Mouse (Mus musculus) liver, embryonic 15.5 days (tissue): ENCODE results near the gene Gcdh. TPM values are rescaled to one million over a fixed set of nuclear protein-coding genes. Genes with fewer than 3 reads are reported as not detected.
A peak's percentile ranks its signal among the peaks of the same experiment; 100 is the strongest.

ENCODE experiments used
- ATAC-seq: fragments of 200-750 bp; cut with Nextera tagmentation; 2 replicates; pipeline ENCODE4 v1.8.0; 2017; ENCODE audit warnings: moderate number of reproducible peaks, mild to moderate bottlenecking, moderate library complexity; ENCODE audit not compliant: insufficient read depth
- H3K27ac ChIP-seq: fragments of 300-500 bp; sonication (generic); replicated peaks from 2 replicates; pipeline ENCODE4 v1.5.1; 2015; ENCODE audit warnings: mild to moderate bottlenecking, inconsistent platforms
- H3K27me3 ChIP-seq: fragments of 300-500 bp; sonication (generic); 2 replicates; pipeline ENCODE4 v1.6.1; 2015; ENCODE audit warnings: mild to moderate bottlenecking, inconsistent platforms
- H3K36me3 ChIP-seq: fragments of 300-500 bp; sonication (generic); replicated peaks from 2 replicates; pipeline ENCODE4 v1.6.1; 2015; ENCODE audit warnings: moderate library complexity, mild to moderate bottlenecking, inconsistent platforms
- H3K4me1 ChIP-seq: fragments of 300-500 bp; sonication (generic); replicated peaks from 2 replicates; pipeline ENCODE4 v1.6.1; 2015; ENCODE audit warnings: inconsistent platforms
- H3K4me2 ChIP-seq: fragments of 300-500 bp; sonication (generic); 2 replicates; pipeline ENCODE4 v1.6.1; 2015; ENCODE audit warnings: moderate library complexity, mild to moderate bottlenecking, inconsistent platforms
- H3K4me3 ChIP-seq: fragments of 300-500 bp; sonication (generic); replicated peaks from 2 replicates; pipeline ENCODE4 v1.5.1; 2015; ENCODE audit warnings: mild to moderate bottlenecking, inconsistent platforms
- H3K9ac ChIP-seq: fragments of 300-500 bp; sonication (generic); 2 replicates; pipeline ENCODE4 v1.6.1; 2015; ENCODE audit warnings: moderate library complexity, mild to moderate bottlenecking, inconsistent platforms
- H3K9me3 ChIP-seq: fragments of 300-500 bp; sonication (generic); replicated peaks from 2 replicates; pipeline ENCODE4 v1.6.1; 2016; ENCODE audit warnings: inconsistent platforms
- WGBS: fragments of 180-500 bp; shearing (Covaris S2); methylation state at CpG from one replicate; pipeline ENCODE4 v1.1.7; 2015; ENCODE audit warnings: mixed read lengths; ENCODE audit not compliant: insufficient replicate concordance; 5-methylcytosine and 5-hydroxymethylcytosine counted together
- polyA plus RNA-seq: library from polyadenylated mRNA; unstranded; fragments of >200 nt; fragmentation: Nextera tagmentation; extraction: Ambion mirVana; gene quantifications from 2 replicates; pipeline ENCODE4 v1.2.1, GENCODE M21; 2015

Gcdh gene
- polyA plus RNA-seq, 1 experiment from 2014 or later = 55.1 TPM

DNA sequence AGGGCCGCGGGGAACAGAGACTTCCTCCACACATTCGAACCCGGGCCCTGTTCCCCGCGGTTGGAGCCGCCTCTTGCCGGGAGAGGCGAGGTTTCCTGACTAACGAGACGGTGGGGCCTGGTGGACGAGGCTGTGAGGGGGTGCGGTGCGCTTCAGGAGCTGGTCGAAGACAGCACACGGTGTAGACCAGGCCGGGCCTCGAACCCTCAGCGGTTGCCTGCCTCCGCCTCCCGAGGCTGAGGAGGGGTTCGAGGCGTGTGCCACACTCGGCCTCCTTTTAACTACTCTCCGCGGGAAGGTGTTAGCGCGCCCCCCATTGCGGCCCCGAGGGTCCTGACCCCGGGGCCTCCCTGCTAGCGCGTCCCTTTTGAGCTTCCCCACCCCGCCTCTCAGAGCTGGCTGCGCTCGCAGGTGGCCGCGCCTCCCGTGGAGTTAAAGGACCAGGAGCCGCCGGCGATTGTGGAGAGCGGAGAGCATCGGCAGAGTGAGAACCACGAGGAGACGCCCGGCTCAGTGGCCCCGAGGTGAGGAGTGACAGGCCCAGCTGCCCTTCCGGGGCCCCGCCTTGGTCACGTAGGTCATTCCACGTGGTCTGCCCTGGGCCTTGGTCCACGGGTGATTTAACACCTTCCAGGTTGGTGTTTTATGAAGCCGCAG lies 21.3 kb downstream of the Gcdh start:
- Histone ChIP-seq H3K27ac (peak overlapping the region; percentile 84), H3K4me3 (peak overlapping the region; percentile 66), H3K36me3 (peaks cover 31% of the 10 kb centered on the region), H3K9me3 (no peaks in the 10 kb centered on the region), H3K4me2 (peak overlapping the region; percentile 99), H3K4me1 (peaks cover 45% of the 10 kb centered on the region), H3K9ac (peak overlapping the region; percentile 60), H3K27me3 (no peaks in the 10 kb centered on the region)
- ATAC-seq = peak; percentile 62
- 2% methylated on average over 54 of the region's 54 CpGs for WGBS

DNA sequence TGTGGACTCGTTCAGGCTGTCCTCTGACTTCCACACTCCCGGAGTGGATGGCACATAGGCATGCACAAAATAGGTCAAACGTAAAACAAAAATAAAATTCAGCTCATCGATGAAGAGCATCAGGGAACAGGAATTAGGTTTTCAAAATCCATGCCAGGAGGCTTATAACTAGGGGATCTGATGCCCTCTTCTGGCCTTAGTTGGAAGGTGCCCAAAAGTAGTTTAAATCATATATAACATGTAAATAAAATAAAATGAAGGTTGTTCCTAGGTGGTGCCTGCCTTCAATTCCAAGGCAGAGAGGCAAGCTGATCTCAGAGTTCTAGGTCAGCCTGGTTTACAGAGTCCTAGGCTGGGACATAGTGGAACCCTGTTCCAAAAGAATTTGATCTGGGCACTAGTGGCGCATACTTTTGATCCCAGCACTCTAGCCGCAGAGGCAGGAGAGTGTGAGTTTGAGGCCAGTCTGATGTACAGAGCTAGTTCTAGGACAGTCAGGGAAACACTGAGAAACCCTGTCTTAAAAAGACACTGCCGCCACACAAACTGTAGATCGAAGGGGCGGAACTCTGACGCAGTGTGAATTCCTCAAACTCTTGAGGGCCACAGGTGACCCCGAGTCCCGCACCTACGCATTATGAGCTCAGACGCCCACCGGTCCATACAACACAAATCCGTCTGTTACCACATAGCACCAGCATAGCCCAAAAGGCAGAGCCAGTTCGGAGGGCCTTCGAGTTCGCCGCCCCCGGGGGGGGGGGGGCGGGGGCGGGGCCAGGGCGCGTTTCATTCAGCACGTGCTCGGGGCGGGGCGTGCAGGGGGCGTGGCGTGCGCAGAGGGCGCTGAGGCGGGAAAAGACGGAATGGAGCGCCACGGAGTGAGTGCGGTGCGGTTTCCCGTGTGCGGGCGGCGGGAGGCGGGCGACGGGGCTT lies 22.1 kb downstream of the Gcdh start, which contains the start of gene Syce2:
Gene Syce2 (plus strand): TSS at position 736 of the 933 bp plus-strand sequence.
- H3K36me3 ChIP-seq = peaks cover 39% of the 10 kb centered on the region
- H3K9me3 ChIP-seq = no peaks in the 10 kb centered on the region
- peak within 1 kb of the TSS; percentile 60 for H3K9ac ChIP-seq
- H3K4me2 ChIP-seq = peak within 1 kb of the TSS; percentile 99
- 6% methylated on average over 46 of the region's 46 CpGs for WGBS
- peaks cover 40% of the 10 kb centered on the region for H3K4me1 ChIP-seq
- peak within 1 kb of the TSS; percentile 84 for H3K27ac ChIP-seq
- no peaks in the 10 kb centered on the region for H3K27me3 ChIP-seq
- peak; percentile 76 for ATAC-seq
- peak within 1 kb of the TSS; percentile 66 for H3K4me3 ChIP-seq

DNA sequence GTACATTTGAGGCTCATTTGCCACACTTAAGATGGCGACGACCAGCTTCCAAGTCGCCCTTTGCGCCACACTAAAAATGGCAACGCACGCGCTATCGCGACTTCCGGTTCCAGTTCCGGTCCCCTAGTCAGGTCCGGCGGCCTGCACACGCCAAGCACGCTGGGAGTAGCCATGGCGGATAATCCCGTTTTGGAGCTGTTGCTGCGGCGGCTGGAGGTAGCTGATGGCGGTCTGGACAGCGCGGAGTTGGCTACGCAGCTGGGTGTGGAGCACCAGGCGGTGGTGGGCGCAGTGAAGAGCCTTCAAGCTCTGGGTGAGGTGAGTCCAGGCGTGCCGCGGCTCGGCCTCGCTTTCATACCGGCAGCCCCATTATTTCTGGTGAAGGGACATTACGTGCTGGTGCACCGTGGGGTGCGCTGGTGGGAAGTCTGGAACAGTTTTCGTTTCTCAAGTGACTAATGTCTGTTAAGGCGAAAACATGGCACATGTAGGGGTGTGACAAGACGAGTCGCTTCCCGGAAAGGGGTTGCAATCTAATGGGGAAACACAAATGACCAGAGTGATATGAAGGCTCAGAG lies 36.8 kb downstream of the Gcdh start, which contains the start of gene Farsa:
Gene Farsa (plus strand): TSS at position 126 of the 578 bp plus-strand sequence.
- Histone ChIP-seq H3K9ac (peak within 1 kb of the TSS; percentile 89), H3K4me2 (peak within 1 kb of the TSS; percentile 81), H3K27ac (peak within 1 kb of the TSS; percentile 87), H3K4me3 (peak within 1 kb of the TSS; percentile 92), H3K27me3 (no peaks in the 10 kb centered on the region), H3K36me3 (peaks cover 30% of the 10 kb centered on the region), H3K4me1 (peaks cover 26% of the 10 kb centered on the region), H3K9me3 (no peaks in the 10 kb centered on the region)
- WGBS = under 1% methylated on average over 39 of the region's 39 CpGs
- ATAC-seq = peak; percentile 87

DNA sequence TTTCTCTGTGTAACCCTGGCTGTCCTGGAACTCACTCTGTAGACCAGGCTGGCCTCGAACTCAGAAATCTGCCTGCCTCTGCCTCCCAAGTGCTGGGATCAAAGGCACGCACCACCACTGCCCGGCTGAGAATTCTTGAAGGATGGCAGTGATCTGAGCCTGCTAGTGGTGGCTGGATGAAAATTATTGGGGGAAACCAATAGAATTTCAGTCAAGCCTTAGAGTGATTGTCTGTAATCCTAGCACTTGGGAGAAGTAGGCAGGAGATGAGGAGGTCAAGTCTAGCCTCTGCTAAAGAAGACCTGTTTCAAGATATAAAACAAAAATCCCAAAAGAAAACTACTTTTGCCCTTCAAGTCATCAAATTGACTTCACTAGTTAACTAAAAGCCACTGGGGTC lies 37.3 kb downstream of the Gcdh start:
- peak overlapping the region; percentile 81 for H3K4me2 ChIP-seq
- no peaks in the 10 kb centered on the region for H3K9me3 ChIP-seq
- H3K9ac ChIP-seq = 0 out of 2 replicates have a peak overlapping the region, but pooled peaks have one; percentile 89
- H3K4me3 ChIP-seq = peak overlapping the region; percentile 92
- H3K27me3 ChIP-seq = no peaks in the 10 kb centered on the region
- peaks cover 25% of the 10 kb centered on the region for H3K36me3 ChIP-seq
- H3K27ac ChIP-seq = no peak overlapping the region
- ATAC-seq = no peak
- H3K4me1 ChIP-seq = peaks cover 26% of the 10 kb centered on the region
- 83% methylated on average over 3 of the region's 3 CpGs for WGBS

DNA sequence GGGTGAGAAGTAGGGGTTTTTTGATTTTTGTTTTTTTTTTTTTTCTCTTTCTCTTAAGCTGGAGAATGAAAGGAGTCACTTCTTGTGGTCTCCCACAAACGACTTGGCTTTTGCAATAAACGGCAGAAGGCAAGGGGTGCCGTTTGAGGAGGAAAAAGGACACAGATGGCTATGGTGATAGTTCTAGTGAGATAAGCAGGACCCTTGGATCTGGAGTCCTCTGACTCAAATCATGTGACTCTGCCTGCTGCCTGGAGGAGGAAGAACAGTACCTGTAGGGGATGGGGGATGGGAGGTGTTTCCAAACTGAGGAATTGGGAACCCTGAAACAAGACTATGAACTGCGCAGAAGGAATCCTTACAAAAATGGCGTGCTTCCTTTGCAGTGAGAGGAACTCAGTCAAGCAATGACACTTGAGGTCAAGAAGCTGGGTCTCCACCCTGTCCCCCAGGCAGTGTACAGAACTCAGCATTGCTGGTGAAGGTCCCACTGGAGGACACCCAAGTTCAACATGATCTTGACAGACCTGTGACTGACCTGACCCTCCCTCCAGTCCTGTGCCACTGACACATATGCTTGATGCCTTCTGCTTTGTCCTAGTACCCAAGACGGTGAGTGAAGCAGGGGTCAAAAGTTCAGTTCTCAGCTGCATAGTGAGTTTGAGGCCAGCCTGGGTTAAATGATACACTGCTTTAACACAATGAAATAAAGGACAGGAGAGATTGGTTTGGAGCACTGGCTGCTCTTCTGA lies 45.9 kb downstream of the Gcdh start:
- H3K9ac ChIP-seq = peak overlapping the region; percentile 70

DNA sequence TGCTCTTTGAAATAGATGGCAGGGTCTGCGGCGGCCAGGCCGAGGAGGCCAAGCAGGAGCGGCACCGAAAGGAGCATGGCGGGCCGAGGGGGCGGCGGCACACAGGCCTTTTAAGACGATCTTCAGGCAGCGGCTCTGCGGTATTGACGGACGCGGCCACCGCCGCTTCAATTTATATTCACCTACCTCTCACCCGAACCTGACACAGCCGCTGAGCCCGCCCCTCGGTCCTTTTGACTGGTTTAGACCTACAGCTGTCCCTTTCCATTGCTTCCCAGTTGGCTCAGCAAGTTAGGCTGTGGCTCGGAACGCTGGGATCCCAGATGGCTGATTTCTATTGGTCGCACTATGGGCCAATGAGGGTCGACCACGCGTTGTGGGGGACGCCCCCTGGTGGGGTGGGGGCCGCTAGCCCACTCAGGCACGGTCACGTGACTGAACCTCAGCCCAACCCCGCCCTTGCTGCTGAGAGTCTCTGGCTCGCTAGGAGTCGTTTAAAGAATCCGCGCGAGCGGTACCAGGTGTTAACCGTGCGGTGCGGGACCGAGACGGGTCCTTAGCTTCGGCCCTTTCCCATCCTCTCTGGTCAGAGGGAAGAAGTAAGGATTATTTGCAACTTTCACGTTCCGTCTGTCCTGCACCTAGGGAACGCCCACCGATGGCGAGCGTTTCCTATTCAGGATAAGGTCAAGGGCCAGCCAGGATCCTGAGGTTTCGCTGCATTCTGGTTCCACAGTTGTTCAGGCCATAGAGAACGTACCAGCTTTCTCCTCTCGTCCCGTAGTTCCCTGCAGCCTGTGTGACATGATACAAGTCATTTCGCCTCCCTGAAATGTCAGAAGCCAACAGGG lies 46.8 kb downstream of the Gcdh start, which contains the start of gene Calr:
Gene Calr (minus strand): TSS at position 213 of the 851 bp plus-strand sequence.
- Histone ChIP-seq H3K9me3 (no peaks in the 10 kb centered on the region), H3K4me3 (peak within 1 kb of the TSS; percentile 93), H3K4me1 (peaks cover 55% of the 10 kb centered on the region), H3K36me3 (peaks cover 39% of the 10 kb centered on the region), H3K27ac (peak within 1 kb of the TSS; percentile 92), H3K4me2 (peak within 1 kb of the TSS; percentile 81), H3K27me3 (no peaks in the 10 kb centered on the region), H3K9ac (peak within 1 kb of the TSS; percentile 95)
- WGBS = under 1% methylated on average over 55 of the region's 55 CpGs
- peak; percentile 99 for ATAC-seq

More for the DNA sequence above, 45.9 kb downstream of the Gcdh start:
- Histone ChIP-seq H3K27me3 (no peaks in the 10 kb centered on the region), H3K36me3 (peaks cover 30% of the 10 kb centered on the region), H3K4me3 (peak overlapping the region; percentile 93), H3K4me1 (peaks cover 46% of the 10 kb centered on the region), H3K4me2 (peak overlapping the region; percentile 75), H3K27ac (peak overlapping the region; percentile 89), H3K9me3 (no peaks in the 10 kb centered on the region)
- no peak for ATAC-seq
- WGBS = 8% methylated on average over 6 of the region's 6 CpGs

DNA sequence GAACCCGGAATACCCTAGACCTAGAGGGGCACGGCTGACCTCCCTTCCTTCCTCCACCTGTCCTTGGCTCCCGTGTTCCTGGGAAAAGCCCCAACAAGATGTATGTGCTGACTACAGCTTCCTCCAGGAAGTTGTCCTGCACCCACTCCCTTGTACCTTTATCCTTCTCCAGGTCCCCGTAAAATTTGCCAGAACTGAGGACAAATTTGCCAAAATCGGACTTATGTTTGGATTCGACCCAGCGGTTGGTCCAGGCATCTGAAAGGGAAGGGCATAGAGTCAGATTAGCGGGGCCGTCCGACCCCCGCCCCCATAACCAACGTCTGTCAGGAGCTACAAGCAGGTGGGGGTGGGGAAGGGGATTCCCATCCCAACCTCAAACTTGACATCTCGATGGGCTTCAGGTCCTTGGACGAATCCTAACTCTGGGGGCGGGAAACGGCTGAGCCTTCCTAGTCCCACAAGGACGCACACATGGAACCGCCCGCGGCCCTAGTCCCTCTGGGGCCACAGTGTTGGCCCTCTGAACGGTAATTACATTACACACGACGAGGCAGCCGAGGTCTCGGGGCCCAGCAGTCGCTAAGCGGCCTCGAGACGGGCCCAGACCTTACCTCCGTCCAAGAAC lies 47.5 kb downstream of the Gcdh start:
- Histone ChIP-seq H3K9me3 (no peaks in the 10 kb centered on the region), H3K36me3 (peaks cover 47% of the 10 kb centered on the region), H3K9ac (peak overlapping the region; percentile 95), H3K27ac (peak overlapping the region; percentile 92), H3K4me1 (peaks cover 62% of the 10 kb centered on the region), H3K4me3 (peak overlapping the region; percentile 93), H3K4me2 (peak overlapping the region; percentile 81), H3K27me3 (no peaks in the 10 kb centered on the region)
- peak; percentile 24 for ATAC-seq
- WGBS = under 1% methylated on average over 30 of the region's 30 CpGs

DNA sequence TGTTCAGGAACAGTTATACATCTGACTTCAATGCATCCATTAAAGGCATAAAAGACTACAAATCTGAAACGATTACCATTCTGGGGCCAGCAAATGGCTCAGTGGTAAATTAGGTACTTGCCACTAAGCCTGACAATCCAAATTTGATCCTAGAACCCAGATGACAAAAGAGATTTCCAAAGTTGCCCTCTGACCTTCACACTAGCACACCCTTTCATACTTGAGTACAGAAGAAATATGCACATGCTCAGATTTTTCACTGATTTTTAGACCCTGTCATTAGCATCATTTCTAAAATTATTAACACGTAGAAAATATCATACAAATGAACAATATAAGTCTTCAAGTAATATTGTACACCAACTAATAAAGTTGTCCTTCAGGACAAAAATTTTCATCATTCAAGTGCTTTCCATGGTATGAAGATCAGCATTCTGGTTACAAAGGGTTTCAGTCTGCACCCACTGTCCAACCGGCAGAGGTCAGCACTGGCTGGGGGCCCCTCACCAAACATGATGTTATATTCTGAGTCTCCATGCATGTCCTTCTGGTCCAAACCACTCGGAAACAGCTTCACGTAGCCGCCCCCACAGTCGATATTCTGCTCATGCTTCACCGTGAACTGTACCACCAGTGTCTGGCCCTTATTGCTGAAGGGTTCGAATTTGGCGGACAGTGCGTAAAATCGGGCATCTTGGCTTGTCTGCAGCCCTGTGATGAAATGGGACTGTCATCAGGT lies 48.2 kb downstream of the Gcdh start:
- Histone ChIP-seq H3K9ac (peak overlapping the region; percentile 95), H3K36me3 (peaks cover 49% of the 10 kb centered on the region)
- ATAC-seq = no peak

More for the DNA sequence above, 48.2 kb downstream of the Gcdh start:
- peak overlapping the region; percentile 93 for H3K4me3 ChIP-seq
- peak overlapping the region; percentile 92 for H3K27ac ChIP-seq
- H3K4me2 ChIP-seq = peak overlapping the region; percentile 81
- H3K4me1 ChIP-seq = peaks cover 69% of the 10 kb centered on the region
- H3K27me3 ChIP-seq = no peaks in the 10 kb centered on the region
- 12% methylated on average over 12 of the region's 12 CpGs for WGBS
- no peaks in the 10 kb centered on the region for H3K9me3 ChIP-seq
